Mouse (Mus musculus): ENCODE measurements around the gene Rps9. TPM values are rescaled to one million over a fixed set of nuclear protein-coding genes. Genes with fewer than 3 reads are reported as not detected.

Rps9 gene
- polyA plus RNA-seq (2014; fragmentation: Illumina TruSeq; extraction: RNeasy Lipid Tissue Mini Kit (QIAGEN cat#74804); ENCODE audit: insufficient read depth, low read depth, low replicate concordance) = 2,231 TPM

DNA sequence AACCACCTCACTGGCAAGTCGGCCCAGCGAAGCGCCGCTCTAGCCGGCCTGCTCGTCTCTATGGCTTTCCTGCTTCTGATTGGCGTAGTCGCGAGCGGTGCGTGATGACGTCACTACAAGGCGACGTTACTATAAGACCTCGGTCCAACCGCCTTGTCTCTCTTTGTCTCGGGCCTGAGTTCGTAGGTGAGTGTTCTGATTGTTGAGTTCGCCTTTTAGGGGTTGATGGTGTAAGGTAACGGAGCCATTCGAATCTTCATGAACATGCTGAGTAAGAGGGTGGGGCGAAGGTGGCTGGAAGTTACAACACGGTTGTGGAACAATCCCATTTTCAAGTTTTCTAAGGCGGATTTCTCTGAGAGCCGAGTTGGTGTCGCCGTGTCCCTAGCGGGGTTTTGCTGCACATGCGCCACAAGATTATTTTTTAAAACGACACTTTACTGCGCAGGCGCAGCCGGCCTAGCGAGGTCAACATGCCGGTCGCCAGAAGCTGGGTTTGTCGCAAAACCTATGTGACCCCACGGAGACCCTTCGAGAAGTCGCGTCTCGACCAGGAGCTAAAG lies at the start of gene Rps9:
Gene Rps9, plus strand, starts transcription at position 115 of the 563 bp plus-strand sequence.

DNA sequence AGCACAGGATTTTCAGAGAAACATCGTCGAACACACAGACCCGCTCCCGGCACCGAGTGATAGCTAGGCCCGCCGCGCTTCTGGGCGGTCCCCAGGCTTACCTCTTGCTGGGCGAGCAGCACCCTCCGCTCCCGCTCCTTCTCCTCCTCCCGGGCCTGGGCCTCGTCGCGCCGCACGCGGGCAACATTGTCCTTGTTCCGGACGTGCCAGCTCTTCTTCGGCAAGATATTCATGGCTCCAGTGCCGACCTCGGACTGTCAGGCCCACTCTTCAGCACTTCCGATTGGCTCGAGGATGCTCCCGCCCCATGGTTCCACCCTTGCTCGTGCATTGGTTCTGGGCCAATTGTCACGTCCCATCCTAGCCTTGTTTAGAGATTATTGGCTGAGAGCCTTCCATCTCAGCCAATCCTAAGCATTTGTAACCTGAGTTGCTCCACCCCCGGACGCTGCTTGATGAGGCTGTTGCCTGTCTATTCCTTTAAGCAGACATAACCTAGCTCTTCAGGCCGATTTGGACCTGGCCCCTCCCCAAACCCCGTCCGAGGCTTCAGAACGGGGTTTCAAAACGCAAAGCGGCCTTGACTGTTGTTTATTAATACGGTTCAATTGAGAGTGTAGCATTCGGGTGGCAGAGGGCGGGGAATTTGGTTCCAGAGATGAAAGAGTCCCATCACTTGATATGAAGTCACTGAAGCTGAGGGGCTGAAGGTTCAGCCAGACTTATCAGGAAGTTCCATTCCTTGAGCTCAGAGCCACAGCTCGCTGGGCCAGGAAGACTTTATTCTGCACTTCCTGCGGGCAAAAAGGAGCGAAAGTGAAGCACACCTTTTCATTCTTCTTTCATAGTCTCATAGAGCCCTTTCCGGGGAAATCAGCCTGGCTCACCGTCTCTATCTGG lies 38.3 kb upstream of the Rps9 start, which contains the start of gene Leng1:
Gene Leng1, minus strand, starts transcription at position 626 of the 900 bp plus-strand sequence.

DNA sequence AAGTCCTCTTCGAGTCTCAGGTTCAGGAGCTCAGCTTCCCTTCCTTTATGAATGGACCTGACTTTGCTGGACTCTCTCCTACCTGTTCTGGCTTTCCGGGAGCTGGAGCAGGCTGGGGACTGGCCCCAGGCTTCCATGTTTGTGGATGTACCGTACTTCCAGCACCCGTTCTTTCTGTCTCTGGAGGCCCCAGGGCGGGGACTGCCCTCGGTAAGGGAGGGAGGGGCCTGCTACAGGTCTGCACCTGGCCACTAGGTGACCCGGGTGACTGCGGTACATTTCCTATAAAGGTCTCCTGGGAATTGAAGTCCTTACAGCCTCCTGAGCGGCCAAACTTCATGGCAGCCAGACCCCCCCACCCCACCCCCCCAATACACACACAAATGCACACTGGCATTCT lies 26.5 kb upstream of the Rps9 start, which contains the start of gene Tmc4:
Gene Tmc4, minus strand, starts transcription at position 212 of the 400 bp plus-strand sequence.

DNA sequence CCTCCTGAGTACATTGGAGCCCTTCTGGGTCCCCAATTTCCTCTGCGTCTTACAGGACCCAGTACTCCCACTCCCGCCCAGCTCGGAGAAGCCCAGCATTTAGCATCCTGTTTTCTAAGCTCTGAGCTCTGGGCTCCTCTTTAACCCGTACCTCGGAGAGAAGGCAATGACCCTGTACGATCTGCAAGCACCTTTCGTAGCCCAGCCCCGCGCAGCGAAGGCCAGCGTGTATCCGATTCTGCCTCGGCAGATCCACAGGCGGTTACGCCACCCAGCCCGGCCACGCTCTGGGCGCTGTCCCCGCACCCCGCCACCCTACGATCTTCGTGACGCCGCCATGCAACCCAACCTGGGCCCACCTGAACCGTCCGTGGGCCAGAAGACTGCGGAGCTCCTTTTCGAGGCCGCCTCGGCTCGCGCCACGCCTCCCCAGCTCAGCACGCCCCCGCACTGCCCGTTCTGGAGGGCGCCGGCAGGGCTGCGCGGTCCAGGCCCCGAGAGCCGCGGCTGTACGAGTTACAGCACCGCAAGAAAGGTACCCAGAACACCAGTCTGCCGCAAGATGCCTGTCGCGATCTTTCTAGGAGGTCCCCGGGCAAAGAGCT lies 11.3 kb upstream of the Rps9 start, which contains the start of gene Tsen34:
Gene Tsen34, plus strand, starts transcription at position 482 of the 605 bp plus-strand sequence.

DNA sequence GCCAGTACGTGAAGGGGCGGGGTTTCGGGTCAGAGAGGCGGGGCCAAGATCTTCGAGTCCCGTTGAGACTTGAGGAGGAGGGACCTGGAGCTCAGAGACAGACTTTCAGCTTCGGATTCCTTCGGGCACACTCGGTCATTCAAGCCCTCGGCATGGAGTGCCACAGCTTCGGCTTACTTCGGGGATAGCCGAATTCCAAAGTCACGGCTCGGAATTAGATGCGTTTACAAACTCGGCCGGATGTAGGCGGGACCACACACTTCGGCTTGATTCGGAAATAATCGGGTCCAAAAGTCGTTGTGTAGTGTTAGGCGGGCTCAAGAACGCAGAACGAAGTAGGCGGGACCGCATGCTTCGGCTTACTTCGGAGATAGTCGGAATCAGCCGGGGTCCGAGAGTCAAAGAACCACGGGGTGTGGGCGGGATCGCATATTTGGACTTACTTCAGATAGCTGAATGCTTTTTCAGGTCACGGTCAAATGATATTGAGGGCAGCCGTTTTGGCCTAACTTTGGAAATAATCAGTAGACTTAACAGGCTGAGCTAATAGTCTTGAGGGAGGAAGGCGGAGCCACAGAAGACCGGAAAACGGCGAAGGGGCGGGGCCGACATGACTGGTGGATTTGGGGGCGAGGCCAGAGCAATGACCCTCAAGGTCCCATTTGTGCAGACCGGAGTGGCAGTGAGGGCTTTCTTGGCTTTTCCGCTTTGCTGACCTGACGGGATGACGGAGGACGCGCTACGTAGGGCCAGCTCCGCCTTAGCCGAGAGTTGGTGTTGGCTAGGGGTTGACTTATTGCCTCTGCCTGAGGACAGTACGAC lies 10.6 kb upstream of the Rps9 start, which contains the start of gene Mboat7:
Gene Mboat7, minus strand, starts transcription at position 537 of the 822 bp plus-strand sequence.

DNA sequence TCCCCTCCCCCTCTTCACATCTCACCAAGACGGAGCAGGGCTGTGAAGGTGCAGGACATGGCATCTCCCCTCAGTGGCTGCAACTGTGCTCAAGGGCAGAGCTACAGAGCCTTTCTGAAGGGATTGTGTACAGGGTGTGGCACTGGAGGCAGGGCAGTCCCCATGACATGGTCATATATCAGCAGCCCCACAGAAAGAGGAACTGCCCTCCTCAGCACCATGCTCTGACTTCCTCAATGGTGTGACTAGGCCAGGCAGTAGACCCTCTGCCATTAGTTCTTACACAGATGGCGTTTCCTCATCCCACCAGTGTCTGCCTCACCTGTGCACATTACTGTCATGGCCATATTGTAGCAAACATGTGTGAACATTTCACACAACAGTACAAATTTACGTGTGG lies 16.5 kb downstream of the Rps9 start, which contains the start of gene Pirb:
Gene Pirb, minus strand, starts transcription at position 124 of the 400 bp plus-strand sequence.

Other genes starting within 250 kb of the Rps9 start
- gene Tarm1, start 201.4 kb upstream of the Rps9 start, polyA plus RNA-seq (2014; fragmentation: Illumina TruSeq; extraction: RNeasy Lipid Tissue Mini Kit (QIAGEN cat#74804); ENCODE audit: insufficient read depth, low read depth, low replicate concordance) = 0.51 TPM
- gene Oscar, start 87.8 kb upstream of the Rps9 start, polyA plus RNA-seq (2014; fragmentation: Illumina TruSeq; extraction: RNeasy Lipid Tissue Mini Kit (QIAGEN cat#74804); ENCODE audit: insufficient read depth, low read depth, low replicate concordance) = not detected
- gene Ndufa3, start 86.6 kb upstream of the Rps9 start, polyA plus RNA-seq (2014; fragmentation: Illumina TruSeq; extraction: RNeasy Lipid Tissue Mini Kit (QIAGEN cat#74804); ENCODE audit: insufficient read depth, low read depth, low replicate concordance) = 423 TPM
- 18.3 TPM for gene Tfpt, start 74.1 kb upstream of the Rps9 start, polyA plus RNA-seq (2014; fragmentation: Illumina TruSeq; extraction: RNeasy Lipid Tissue Mini Kit (QIAGEN cat#74804); ENCODE audit: insufficient read depth, low read depth, low replicate concordance)
- gene Prpf31, start 74.0 kb upstream of the Rps9 start, polyA plus RNA-seq (2014; fragmentation: Illumina TruSeq; extraction: RNeasy Lipid Tissue Mini Kit (QIAGEN cat#74804); ENCODE audit: insufficient read depth, low read depth, low replicate concordance) = 23.4 TPM
- 31.9 TPM for gene Cnot3, start 58.7 kb upstream of the Rps9 start, polyA plus RNA-seq (2014; fragmentation: Illumina TruSeq; extraction: RNeasy Lipid Tissue Mini Kit (QIAGEN cat#74804); ENCODE audit: insufficient read depth, low read depth, low replicate concordance)
- 8.4 TPM for gene Leng1, start 38.2 kb upstream of the Rps9 start, polyA plus RNA-seq (2014; fragmentation: Illumina TruSeq; extraction: RNeasy Lipid Tissue Mini Kit (QIAGEN cat#74804); ENCODE audit: insufficient read depth, low read depth, low replicate concordance)
- gene Tmc4, start 26.4 kb upstream of the Rps9 start, polyA plus RNA-seq (2014; fragmentation: Illumina TruSeq; extraction: RNeasy Lipid Tissue Mini Kit (QIAGEN cat#74804); ENCODE audit: insufficient read depth, low read depth, low replicate concordance) = 31.0 TPM
- 75.9 TPM for gene Tsen34, start 11.1 kb upstream of the Rps9 start, polyA plus RNA-seq (2014; fragmentation: Illumina TruSeq; extraction: RNeasy Lipid Tissue Mini Kit (QIAGEN cat#74804); ENCODE audit: insufficient read depth, low read depth, low replicate concordance)
- 24.4 TPM for gene Mboat7, start 10.5 kb upstream of the Rps9 start, polyA plus RNA-seq (2014; fragmentation: Illumina TruSeq; extraction: RNeasy Lipid Tissue Mini Kit (QIAGEN cat#74804); ENCODE audit: insufficient read depth, low read depth, low replicate concordance)
- gene Pirb, start 16.4 kb downstream of the Rps9 start, polyA plus RNA-seq (2014; fragmentation: Illumina TruSeq; extraction: RNeasy Lipid Tissue Mini Kit (QIAGEN cat#74804); ENCODE audit: insufficient read depth, low read depth, low replicate concordance) = 14.4 TPM
- 0.52 TPM for gene Gm15448, start 121.7 kb downstream of the Rps9 start, polyA plus RNA-seq (2014; fragmentation: Illumina TruSeq; extraction: RNeasy Lipid Tissue Mini Kit (QIAGEN cat#74804); ENCODE audit: insufficient read depth, low read depth, low replicate concordance)
- 2.8 TPM for gene Pira2, start 141.1 kb downstream of the Rps9 start, polyA plus RNA-seq (2014; fragmentation: Illumina TruSeq; extraction: RNeasy Lipid Tissue Mini Kit (QIAGEN cat#74804); ENCODE audit: insufficient read depth, low read depth, low replicate concordance)
- 1.8 TPM for gene Gm14548, start 194.1 kb downstream of the Rps9 start, polyA plus RNA-seq (2014; fragmentation: Illumina TruSeq; extraction: RNeasy Lipid Tissue Mini Kit (QIAGEN cat#74804); ENCODE audit: insufficient read depth, low read depth, low replicate concordance)
- 1.8 TPM for gene Lilra6, start 211.5 kb downstream of the Rps9 start, polyA plus RNA-seq (2014; fragmentation: Illumina TruSeq; extraction: RNeasy Lipid Tissue Mini Kit (QIAGEN cat#74804); ENCODE audit: insufficient read depth, low read depth, low replicate concordance)